Mouse (Mus musculus) cerebellum, adult 11-12 months (tissue): ENCODE results near the gene Tbx5.
"Not testable (repeated sequence)": the region's sequence is repeated elsewhere in the genome, so short reads cannot be mapped to it uniquely, and the experiment has no call there.

Experiments used
- DNase-seq: peaks from one replicate; pipeline ENCODE4 v3.0.0; 2022

The Tbx5 gene

DNA sequence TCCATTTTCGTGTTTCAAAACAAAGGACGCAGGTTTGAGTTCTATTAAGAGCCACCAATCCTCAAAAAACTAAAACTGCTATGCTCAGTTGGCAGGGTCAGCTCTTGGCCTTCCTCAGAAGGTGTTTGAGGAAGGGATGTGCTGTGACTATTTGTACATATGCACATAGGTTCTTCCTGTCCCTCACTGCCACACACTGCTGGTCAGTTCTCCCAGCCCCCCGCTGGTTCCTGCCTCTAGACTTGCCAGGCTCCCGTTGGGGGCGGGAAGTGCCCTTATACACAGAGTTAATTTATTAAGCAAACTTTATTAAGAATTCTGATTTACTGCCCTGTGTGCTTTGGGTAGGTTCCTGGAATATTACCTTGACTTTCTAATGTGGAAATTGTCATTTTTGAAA is 11.9 kb downstream of the Tbx5 start:
- no peak for DNase-seq

DNA sequence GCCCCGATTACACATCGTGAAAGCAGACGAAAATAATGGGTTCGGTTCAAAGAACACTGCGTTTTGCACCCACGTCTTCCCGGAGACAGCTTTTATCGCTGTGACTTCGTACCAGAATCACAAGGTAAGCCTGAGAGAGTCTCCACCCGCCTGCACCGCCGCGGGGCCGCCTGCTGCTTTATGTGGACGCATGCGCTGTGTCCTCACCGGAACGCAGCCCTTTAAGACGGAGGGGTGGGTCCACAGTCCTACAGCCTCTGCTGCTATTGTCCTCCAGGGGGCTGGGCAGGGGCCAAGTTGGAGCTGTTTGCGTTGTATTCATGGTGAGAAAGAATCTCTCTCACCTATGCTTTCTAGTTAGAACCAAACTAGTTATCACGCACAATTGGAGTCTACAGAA is 12.5 kb downstream of the Tbx5 start:
- no peak for DNase-seq

DNA sequence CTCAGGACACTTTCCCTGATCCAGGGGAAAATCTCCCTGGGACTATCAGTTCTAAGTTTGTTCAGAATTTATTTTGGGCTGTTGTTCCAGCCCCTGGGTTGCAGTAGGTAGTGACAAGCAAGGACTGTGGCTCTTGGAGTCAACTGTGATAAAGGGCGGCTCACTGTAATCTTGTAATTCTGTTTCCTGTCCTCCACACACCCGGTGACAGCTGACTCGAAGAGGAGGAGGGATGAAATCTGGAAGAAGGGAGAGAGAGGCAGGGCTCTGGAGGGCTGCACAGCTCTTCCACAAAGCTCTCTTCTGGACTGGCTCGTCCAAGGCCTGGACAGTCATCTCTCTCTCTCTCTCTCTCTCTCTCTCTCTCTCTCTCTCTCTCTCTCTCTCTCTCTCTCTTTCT is 24.6 kb downstream of the Tbx5 start:
- DNase-seq, result no peak

DNA sequence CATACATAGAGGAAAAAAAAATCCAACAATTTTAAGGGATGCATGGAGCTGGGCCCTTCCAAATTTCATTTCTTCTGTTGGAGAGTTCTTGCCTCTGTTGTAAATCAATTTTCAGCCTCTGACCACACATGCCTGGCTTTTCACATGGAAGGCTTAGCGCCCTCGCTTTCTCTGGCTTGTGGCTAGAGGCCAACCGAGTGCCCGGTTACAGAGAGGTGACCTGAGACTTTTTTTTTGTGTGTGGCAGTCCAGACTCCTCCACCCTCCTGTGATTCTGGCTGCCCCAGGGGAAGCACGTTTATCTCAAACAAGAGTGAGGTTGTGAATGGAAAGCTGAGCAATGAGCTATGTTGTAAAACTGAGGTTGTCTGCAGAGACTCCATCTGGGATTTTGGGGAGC is 28.8 kb downstream of the Tbx5 start:
- DNase-seq, result no peak

DNA sequence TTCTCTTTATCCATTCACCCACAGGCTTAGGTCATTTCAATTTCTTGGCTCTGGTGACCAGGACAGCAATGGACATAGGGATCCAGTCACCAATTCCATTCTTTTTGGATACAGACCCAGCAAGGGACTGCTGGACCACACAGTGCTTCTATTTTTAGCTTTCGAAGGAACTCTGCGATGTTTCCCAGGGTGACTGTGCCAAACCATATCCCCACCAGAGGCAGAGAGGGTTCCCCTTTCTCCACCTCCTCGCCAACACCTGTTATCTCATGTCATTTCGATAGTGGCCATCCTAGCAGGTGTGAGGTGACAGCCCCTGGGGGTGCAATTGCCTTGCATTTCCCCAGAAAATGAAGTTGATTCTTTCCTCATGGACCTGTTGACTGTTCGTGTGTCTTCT is 30.0 kb downstream of the Tbx5 start:
- DNase-seq, result no peak

DNA sequence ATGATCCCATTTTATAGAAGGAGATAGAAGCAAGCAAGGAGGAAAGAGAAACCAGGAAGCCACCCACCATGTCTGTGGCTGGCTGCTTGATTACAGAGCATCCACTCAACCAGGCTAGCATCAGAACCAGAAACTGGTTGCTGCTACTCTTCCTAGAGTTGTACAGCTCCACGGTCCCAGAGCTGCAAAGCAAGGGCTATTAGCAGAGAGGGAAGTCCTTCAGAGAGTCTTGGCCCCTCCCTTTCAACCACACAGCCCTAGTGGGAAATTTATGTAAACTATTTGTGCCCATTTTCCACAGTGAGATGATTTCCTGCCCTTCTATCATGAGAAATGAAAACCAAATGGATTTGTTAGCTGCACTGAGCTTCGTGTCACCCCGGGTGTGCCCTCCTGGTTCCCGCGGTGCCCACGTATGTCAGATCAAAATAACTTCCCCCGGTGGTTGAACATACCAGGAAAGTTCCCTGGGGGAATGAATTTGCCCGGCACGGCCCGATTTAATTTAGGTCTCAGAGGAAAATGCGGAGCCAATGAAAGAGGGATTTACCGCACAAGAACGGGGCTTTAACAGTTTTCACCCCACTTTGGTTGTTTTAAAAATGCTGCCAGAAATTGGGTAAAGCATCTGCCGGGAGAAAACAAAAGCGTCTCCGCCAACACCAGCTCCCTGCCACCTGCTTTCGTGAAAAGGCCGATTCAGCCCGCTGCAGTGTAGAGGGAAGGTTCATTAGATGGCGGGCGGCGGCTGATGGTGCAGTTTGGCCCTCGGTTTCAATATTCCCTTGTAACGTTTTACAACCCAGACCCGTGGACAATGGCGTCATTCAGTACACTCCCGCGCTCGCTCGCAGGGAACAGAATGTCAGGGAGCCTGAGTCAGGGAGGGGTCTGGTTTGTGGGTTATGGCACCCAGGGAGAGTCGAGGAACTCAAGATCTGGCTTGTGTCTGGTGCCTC is 34.1 kb downstream of the Tbx5 start:
- DNase-seq, result no peak

DNA sequence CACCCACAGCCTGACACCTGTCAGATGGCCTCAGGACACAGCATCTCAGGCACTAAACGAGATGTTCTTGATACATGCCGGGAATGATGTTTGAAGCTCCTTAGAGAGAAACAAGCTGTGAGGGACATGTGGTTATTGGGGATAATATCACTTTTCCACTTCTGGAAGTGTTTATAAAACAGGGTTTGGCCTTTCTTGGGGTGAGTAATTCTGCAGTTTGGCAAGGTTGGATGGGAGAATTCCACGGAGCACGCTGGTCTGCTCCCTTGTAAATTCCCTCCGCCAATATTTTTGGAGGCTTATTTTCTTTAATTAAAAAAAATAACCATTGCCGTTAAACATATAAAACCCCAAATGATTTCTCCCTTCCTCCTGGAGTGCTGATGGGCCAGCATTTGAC is 35.5 kb downstream of the Tbx5 start:
- no peak for DNase-seq

DNA sequence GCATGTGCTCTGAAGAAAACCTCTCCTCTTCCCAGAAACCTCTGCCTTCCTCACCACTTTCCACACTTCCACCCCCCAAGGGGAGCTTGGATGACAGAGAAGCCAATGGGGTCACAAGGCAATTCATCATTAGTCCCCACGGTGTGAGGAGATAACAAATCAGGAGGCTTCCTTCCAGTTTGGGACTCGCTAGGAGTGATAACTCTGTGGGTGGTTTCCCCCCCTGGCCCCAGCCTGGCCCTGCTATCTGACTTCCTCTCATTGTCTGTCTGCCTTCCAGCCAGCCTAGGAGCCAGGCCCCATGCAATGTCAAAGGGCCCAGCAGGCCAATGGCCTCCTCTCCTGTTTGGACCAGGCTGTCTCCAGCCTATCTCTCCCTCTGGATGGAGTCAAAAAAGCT is 43.0 kb downstream of the Tbx5 start:
- DNase-seq, result no peak

DNA sequence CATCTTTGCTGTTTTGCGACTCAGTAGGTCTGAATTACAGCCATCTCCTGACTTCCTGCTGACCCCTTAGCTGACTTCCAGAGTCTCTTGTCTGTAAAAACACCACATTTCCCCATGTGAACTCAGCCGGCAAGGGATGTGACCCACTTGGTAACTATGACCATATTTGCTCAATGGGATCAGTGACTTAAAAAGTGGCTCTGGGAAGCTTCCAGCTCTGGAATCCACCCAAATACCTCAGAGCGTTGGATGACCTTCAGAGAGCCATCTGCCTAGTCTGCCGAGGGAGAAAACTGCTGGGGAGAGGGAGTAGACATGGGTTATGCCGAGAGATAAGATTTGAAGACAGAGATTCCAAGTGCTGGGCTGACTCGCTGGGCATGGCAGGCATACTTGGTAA is 44.7 kb downstream of the Tbx5 start:
- DNase-seq, result no peak

DNA sequence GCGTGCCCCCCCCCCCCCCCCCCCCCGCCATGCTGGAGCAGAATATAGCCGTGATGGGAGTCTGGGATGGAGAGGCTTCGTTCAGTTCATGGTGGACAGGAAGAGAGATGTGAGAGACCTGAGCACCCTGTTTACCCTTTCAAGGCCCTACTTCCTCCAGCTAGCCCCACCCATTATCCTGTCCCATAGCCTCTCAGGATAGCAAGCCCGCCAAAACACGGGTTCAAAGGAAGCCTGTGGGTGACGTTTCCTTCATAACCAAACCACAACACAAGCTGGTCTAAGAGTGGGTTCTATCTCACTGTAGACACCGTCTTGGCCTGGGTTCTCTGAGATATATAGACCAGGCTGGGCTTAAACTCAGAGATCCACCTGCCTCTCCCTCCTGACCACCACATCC is 53.1 kb downstream of the Tbx5 start:
- no peak for DNase-seq

DNA sequence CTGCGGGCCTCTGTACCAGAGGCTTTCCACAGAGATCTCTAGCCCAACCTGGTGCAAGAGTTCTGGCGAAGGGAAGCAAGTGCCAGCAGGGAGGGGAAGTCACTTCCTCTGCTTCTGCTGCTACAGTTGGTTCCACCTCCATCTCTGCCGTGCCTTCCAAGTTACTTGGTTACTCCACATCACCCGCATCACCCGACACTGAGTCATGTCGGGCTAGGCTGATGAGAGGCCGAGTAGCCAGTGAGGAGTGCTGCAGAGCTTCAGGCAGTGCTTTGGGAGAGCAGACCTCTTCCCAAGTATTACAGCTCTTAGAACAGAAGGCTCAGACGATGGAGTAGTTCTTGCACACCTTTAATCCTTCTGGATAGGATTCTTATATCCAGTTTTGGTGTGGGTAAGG is 54.9 kb downstream of the Tbx5 start:
- no peak for DNase-seq

DNA sequence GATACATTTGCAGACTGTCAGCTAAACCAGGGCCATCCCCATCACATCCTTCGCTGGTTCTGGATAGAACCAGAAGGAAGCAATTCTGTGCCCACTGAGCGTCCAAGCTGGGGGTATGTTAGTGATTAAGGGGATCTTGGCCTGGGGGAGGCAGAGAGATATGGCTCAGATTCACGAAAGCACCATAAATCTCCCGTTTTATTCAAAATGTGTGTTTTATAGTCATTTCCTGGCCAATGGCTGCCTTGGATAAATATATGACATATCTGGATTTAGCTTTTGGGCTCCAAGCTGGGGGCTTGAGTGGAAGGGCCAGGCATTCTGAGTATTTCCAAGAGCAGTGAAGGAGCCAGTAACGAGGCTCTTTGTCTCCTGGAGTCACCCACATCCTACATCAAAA is 59.5 kb downstream of the Tbx5 start:
- DNase-seq, result no peak

DNA sequence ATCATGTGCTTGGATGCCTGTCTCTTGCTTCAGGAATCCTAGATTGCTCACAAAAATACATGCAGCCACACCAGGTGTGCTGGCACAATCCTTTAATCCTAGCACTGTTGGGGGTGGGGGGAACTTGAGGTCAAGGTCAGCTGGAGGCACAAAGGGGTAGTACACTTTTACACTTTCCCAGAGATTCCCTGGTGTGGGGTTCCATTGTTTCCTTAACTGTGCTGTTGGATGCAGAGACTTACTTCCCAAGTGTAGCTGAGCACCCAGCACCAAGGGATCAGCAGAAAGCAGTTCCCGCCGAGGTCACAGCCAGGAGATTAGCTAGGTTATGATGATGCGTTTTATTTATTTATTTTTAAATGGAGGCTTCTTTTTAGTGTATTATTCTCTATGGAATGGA is 60.6 kb downstream of the Tbx5 start:
- DNase-seq, result no peak

DNA sequence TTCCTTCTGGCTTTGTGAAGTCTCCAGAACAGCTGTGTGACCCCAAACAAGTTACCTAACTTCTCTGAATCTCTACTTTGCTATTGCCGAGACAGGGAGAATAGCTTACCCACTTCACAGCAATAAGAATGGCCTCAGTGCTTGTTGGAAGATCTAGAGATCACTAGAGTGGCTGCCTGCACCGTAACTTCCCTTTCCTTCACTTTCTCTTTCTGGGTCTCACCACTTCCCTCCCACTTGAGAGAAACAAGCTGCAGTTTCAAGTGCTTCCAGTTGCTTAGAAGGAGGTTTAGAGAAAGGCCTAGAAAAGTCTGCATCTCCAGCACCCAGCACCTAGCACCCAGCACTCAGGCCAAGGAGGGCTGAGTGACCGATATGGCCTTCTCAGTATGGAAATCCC is 64.1 kb downstream of the Tbx5 start:
- no peak for DNase-seq

DNA sequence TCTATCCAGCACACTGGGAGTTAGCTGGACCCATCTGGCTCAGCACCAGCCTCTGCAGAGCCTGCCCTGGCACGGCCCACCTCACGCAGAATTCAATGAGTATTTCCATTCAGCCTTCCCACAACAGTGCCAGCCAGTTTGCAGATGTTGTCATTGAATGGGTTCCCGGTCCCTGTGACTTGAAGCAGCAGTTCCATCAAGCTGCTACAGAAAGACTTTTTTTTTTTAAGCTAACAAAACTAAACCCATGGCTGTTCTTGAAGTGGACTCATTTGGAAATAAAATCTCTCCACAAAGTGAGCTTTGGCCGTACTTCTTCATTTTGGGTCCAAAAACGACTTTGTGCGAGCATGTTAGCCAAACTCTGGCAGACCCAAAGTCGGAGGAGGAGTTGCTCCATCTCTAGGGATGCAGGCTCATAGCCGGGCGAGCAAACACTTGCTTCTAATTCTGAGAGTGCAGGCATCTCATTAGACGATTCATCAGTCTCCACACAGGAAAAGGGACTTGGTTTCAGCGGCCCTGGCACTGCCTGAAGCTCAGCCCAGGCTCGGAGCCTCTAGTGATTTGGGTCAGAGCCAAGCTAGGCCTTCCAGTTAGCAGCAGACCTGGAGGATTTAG is 84.2 kb downstream of the Tbx5 start:
- DNase-seq, result peak; percentile 10

DNA sequence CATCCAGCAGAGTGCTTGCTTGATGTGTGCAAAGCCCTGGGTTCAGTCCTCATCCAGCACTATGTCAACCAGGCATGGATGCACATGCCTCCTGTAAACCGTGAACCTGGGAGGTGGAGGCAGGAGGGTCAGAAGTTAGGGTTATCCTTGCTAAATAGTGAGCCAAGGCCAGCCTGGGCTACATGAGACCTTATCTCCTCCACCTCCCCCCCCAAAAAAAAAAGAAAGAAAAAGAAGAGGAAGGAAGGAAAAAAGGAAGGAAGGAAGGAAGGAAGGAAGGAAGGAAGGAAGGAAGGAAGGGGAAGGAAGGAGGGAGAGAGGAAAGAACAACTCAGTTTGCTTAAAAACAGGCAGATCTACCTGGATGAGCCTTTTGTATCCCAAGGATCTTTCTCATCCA is 85.9 kb downstream of the Tbx5 start:
- DNase-seq, result not testable (repeated sequence)

DNA sequence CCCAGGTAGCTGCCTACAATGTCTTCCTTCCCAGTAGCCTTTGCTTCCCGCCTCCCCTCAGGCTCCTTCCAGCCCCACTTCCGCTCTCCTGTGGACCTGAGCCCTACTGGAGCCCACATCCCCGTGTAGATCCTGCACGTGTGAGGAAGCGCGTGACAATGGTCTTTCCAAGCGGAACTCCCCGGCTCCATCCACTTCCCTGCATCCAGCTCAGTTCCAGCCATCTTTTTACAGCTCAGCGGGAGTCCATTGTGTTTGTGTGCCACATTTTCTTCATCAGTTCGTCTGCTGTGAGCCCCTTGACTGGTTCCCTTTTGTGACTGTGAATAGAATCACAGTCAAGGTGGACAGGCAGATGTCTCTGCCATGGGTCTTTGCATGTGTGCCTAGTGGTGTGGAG is 88.5 kb downstream of the Tbx5 start:
- no peak for DNase-seq

DNA sequence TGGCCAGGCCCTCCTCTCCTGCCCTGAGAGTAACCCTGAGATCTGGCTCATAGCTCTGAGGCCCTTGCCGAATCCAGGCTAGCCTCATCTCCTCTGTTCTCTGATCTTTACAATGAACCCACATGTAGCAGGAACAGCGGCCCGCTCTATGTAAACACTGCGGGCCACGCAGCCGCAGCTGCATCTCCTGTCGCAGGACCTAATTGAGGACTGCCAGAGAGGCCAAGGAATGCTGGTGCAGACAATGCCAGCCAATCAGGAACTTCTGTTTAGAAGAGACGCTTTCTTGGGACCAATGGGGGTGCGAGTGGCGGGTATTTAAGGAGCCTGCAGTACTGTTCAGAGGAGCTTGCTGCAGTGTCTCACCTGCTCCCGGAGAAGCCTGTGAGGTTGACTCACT is 89.8 kb downstream of the Tbx5 start:
- no peak for DNase-seq
